Mouse (Mus musculus) kidney, postnatal 0 days (tissue): Measurements from ENCODE around the gene Pigz. TPM values are rescaled to one million over a fixed set of nuclear protein-coding genes. Genes with fewer than 3 reads are reported as not detected.
A peak's percentile ranks its signal among the peaks of the same experiment; 100 is the strongest.

Experiments used
- ATAC-seq: fragments of 200-750 bp; cut with Nextera tagmentation; replicated peaks from 2 replicates; pipeline ENCODE4 v1.8.0; 2017; ENCODE audit warnings: low read depth, moderate number of reproducible peaks, moderate TSS enrichment, moderate library complexity; ENCODE audit not compliant: low FRiP score
- DNase-seq: peaks from one replicate; pipeline ENCODE4 v3.0.0-alpha.2; 2016; ENCODE audit warnings: low spot score
- H3K27ac ChIP-seq: fragments of 300-500 bp; sonication (generic); 2 replicates; pipeline ENCODE4 v1.5.1; 2014; ENCODE audit warnings: mild to moderate bottlenecking
- H3K27me3 ChIP-seq: fragments of 300-500 bp; sonication (generic); 2 replicates; pipeline ENCODE4 v1.6.1; 2014; ENCODE audit warnings: low read length, mixed read lengths; ENCODE audit not compliant: insufficient read depth
- H3K36me3 ChIP-seq: fragments of 300-500 bp; sonication (generic); 2 replicates; pipeline ENCODE4 v1.6.1; 2014; ENCODE audit warnings: low read length, mixed read lengths; ENCODE audit not compliant: insufficient read depth
- H3K4me1 ChIP-seq: fragments of 300-500 bp; sonication (generic); replicated peaks from 2 replicates; pipeline ENCODE4 v1.6.1; 2014; ENCODE audit warnings: antibody characterized with exemption, low read length, mixed read lengths; ENCODE audit not compliant: insufficient read depth
- H3K4me2 ChIP-seq: fragments of 300-500 bp; sonication (generic); 2 replicates; pipeline ENCODE4 v1.6.1; 2014; ENCODE audit warnings: mild to moderate bottlenecking, low read length, moderate library complexity, mixed read lengths
- H3K4me3 ChIP-seq: fragments of 300-500 bp; sonication (generic); replicated peaks from 2 replicates; pipeline ENCODE4 v1.5.1; 2014; ENCODE audit warnings: low read depth, low read length
- H3K9ac ChIP-seq: fragments of 300-500 bp; sonication (generic); 2 replicates; pipeline ENCODE4 v1.6.1; 2014; ENCODE audit warnings: low read depth, low read length
- H3K9me3 ChIP-seq: fragments of 300-500 bp; sonication (generic); replicated peaks from 2 replicates; pipeline ENCODE4 v1.6.1; 2016; ENCODE audit warnings: low read length, inconsistent platforms, mixed read lengths
- CTCF ChIP-seq: IDR thresholded peaks from 2 replicates; pipeline ENCODE4 v1.5.1; 2016; ENCODE audit warnings: antibody characterized with exemption, low read depth, mild to moderate bottlenecking, moderate library complexity
- WGBS: fragments of 180-500 bp; shearing (Covaris S2); extraction: QIAGEN DNeasy Blood & Tissue Kit; methylation state at CpG from one replicate; pipeline ENCODE4 v1.1.7; 2014; 5-methylcytosine and 5-hydroxymethylcytosine counted together
- polyA plus RNA-seq: library from polyadenylated mRNA; unstranded; fragments of >200 nt; fragmentation: Nextera tagmentation; extraction: Ambion mirVana; gene quantifications from 2 replicates; pipeline ENCODE4 v1.2.1, GENCODE M21; 2015

Pigz gene
- polyA plus RNA-seq, 1 experiment from 2014 or later = 2.2 TPM

DNA sequence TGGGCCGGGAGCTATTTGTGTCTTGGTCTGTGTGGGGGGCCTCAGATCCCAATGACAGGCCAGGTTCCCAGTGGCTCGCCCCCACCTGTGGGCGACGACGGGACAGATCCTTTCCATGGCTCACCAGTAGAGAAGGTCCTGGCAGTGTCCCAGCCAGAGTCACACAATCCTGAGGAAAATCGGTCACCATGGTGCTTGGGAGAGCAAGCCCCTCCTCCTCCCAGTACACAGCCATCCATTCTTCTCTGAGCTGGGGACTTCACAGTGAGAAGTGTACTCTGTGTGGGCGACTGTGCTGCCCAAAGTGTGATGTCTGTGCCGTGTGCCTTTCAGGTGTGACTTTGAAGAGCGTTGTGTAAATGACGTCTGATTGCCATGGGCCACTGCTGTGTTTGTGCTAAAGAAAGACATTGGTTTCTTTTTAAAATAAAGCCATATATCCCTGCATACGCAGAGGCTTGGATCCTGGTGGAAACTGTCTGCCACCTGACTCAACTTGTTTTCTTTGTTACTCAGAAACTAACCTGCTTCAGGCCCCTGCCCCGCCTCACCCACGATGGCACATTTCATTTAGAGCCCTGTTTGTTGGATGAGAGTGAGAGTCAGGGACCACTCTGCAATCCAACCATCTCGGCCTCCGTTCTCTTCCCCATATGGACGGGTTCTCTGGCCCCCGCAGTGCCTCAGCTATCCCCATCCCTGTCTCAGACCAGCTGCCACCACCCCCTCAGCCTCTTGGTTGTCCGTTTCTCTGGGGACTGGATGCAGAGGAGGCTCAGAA, 34.9 kb upstream of the Pigz start:
- H3K36me3 ChIP-seq = no peaks in the 10 kb centered on the region
- 0 out of 2 replicates have a peak, but pooled peaks cover 2% of the 10 kb centered on the region for H3K4me1 ChIP-seq
- H3K9me3 ChIP-seq = no peaks in the 10 kb centered on the region; the same call in 1 of the 2 replicates
- no peak for TF ChIP-seq CTCF
- H3K4me3 ChIP-seq = no peak overlapping the region
- H3K4me2 ChIP-seq = no peak overlapping the region
- ATAC-seq (no peak), DNase-seq (no peak)
- no peaks in the 10 kb centered on the region for H3K27me3 ChIP-seq
- 77% methylated on average over 18 of the region's 18 CpGs for WGBS
- no peak overlapping the region for H3K27ac ChIP-seq
- H3K9ac ChIP-seq = no peak overlapping the region

DNA sequence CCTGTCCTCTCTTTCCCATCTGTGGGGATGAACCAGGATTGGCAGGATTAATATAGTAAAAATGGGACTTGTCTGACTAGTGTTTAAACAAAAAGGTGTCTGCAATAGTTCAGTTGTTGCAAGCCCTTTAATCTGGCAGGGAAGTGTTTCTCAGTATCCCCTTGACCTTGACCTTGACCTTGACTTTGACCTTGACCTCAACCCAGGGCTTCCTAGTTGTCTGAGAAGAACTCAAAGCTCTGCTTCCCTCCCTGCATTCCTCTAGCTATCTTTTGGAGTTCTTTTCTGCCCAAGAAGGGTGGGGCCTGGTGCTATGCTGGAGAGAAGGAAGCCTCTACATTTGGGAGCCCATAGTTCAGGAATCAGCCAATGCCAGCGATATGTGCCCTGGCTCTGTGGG, 31.8 kb upstream of the Pigz start:
- Histone ChIP-seq H3K4me3 (no peak overlapping the region), H3K27me3 (no peaks in the 10 kb centered on the region), H3K9me3 (no peaks in the 10 kb centered on the region; the same call in 1 of the 2 replicates), H3K36me3 (no peaks in the 10 kb centered on the region), H3K27ac (no peak overlapping the region), H3K4me1 (0 out of 2 replicates have a peak, but pooled peaks cover 2% of the 10 kb centered on the region), H3K4me2 (no peak overlapping the region), H3K9ac (no peak overlapping the region)
- DNase-seq (no peak), ATAC-seq (no peak)
- TF ChIP-seq CTCF = no peak
- WGBS = 85% methylated on average over 1 of the region's 1 CpGs

DNA sequence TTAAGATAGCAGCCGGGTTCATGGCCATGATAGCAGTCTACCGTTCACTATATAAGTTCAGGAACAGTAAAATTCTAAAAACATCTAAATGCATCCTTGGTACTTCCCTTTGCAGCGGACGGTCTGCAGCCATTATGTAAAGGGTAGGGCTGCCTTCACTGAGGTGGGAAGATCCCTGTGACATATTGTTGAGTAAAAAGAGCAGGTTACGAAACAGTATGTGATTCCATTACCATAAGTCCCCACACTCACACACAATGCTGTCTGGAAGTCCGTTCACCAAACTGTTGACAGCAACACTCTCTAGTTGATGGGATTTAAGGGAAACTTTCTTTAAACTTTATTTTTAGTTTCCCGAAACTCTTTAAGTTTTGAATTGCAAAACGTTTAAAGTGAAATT, 30.4 kb upstream of the Pigz start:
- H3K36me3 ChIP-seq = no peaks in the 10 kb centered on the region
- DNase-seq (no peak), ATAC-seq (no peak)
- H3K4me1 ChIP-seq = no peaks in the 10 kb centered on the region
- H3K4me3 ChIP-seq = no peak overlapping the region
- WGBS = 87% methylated on average over 8 of the region's 8 CpGs
- no peak overlapping the region for H3K27ac ChIP-seq
- H3K9ac ChIP-seq = no peak overlapping the region
- H3K27me3 ChIP-seq = no peaks in the 10 kb centered on the region
- no peak overlapping the region for H3K4me2 ChIP-seq
- TF ChIP-seq CTCF = no peak
- no peaks in the 10 kb centered on the region; the same call in 1 of the 2 replicates for H3K9me3 ChIP-seq

DNA sequence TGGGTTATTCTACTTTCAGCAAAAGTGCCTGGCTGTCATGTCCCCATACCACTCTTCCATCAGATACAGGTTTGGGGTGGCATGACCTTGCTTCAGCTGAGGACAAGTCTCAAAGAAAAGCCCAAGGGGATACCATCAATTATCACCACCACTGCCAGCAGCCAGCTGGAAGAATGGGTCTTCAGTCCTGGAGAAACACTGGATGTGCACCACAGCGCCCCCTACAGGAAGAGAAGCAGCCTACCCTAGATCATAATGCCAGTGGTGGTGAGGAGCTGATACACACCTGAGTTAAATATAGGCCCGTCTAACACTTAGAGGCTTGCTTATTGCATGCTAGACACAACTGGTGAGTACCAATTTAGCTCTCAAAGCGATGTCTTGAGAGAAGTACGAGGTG, 28.3 kb upstream of the Pigz start:
- H3K9ac ChIP-seq = no peak overlapping the region
- no peak overlapping the region for H3K4me2 ChIP-seq
- H3K36me3 ChIP-seq = no peaks in the 10 kb centered on the region
- no peaks in the 10 kb centered on the region for H3K4me1 ChIP-seq
- no peak overlapping the region for H3K27ac ChIP-seq
- H3K4me3 ChIP-seq = no peak overlapping the region
- no peak for ATAC-seq
- DNase-seq = no peak
- no peaks in the 10 kb centered on the region for H3K27me3 ChIP-seq
- H3K9me3 ChIP-seq = no peaks in the 10 kb centered on the region; the same call in 1 of the 2 replicates
- TF ChIP-seq CTCF = peak; percentile 38
- 72% methylated on average over 4 of the region's 4 CpGs for WGBS

DNA sequence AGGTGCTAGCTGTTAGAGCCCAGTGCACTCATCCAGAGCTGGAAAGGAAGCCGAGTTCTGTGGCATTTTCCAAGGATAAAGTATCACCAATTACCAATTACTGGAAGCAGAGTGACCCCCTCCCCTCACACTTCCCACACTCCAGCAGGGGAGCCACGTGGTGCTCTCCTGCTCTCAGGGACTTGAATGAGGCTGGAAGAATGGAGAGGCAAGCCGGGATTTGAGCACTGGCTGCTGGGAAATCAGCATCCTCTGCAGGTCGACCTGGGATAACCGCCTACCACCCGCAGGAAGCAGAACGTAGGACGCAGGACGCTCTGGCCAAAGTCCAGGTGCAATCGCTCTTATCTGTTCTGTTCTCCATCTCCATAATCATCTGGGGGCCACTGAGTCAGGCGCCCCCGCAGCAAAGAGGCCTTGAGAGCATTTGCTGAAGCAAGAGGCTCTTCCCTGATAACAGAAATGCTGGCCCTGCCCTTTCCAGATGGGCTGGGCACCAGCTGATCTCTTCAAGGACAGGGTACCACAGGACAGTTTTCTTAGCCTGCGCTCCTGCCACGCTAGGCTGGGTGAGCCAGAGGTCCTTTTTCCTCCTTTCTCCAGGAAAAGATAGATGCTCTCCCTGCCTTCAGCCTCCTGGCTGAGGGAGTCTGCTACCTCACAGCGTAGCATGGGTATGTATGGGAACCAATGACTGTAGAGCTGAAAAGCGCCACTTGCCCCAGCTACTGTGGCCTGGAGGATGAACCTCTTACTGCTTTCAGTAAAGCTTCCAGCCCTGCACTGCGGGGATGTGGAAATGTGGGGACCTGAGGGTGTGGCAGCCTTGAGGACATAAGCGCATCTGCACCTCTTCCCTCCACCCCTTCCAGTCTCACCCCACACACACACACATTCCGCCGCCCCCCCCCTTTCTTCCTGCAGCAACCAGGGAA, 27.5 kb upstream of the Pigz start:
- 34% methylated on average over 20 of the region's 20 CpGs for WGBS
- Histone ChIP-seq H3K27me3 (no peaks in the 10 kb centered on the region), H3K4me1 (no peaks in the 10 kb centered on the region), H3K27ac (no peak overlapping the region), H3K4me2 (peak overlapping the region; percentile 49), H3K4me3 (peak overlapping the region; percentile 11; the same call in 1 of the 2 replicates), H3K36me3 (no peaks in the 10 kb centered on the region), H3K9me3 (no peaks in the 10 kb centered on the region), H3K9ac (0 out of 2 replicates have a peak overlapping the region, but pooled peaks have one; percentile 24)
- ATAC-seq (0 out of 2 replicates have a peak, but pooled peaks have one; percentile 25), DNase-seq (no peak)
- no peak for TF ChIP-seq CTCF

DNA sequence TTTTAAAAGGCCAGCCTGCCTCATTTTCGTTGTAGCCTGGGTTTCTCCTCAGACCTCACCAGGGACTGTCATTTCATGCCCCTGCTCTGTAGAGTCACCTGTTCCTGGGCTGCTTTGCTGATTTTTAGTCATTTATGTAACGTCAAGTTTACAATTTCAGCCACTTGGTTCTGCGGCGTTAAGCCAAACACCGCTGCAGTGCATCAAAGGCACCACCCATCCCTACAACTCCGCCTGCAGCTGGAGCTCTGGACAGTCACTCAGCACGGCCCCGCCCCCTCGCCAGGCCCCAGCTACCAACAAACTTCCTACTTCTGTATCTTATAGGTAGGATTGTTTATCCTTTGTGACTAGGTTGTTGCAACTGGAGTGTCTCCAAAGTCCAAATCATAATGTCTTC, 26.8 kb upstream of the Pigz start:
- ATAC-seq (peak; percentile 80), DNase-seq (peak; percentile 56)
- Histone ChIP-seq H3K36me3 (no peaks in the 10 kb centered on the region), H3K9ac (0 out of 2 replicates have a peak overlapping the region, but pooled peaks have one; percentile 24), H3K27me3 (no peaks in the 10 kb centered on the region), H3K4me2 (peak overlapping the region; percentile 49), H3K4me3 (peak overlapping the region; percentile 11; the same call in 1 of the 2 replicates), H3K27ac (no peak overlapping the region), H3K4me1 (no peaks in the 10 kb centered on the region), H3K9me3 (no peaks in the 10 kb centered on the region)
- TF ChIP-seq CTCF = no peak
- 6% methylated on average over 9 of the region's 9 CpGs for whole genome bisulfite sequencing
